9 mouse cellular contexts compared by ENCODE assay signal in genomic region chr7:132213460-132213859, GRCm38 (mm10). TPM values are rescaled to one million over a fixed set of nuclear protein-coding genes. Genes with fewer than 3 reads are reported as not detected.
DNase-seq lines count a peak whose midpoint lies in the region; ATAC-seq and TF ChIP-seq lines count a peak whose summit lies in the region.
"Had no signal": no experiment of that assay in that cellular context is flagged by ENCODE, and none has a peak within 500 bp of the region (broad histone marks: within the 10 kb centered on the region; RNA-seq: fewer than 3 reads in every experiment).

No protein-coding gene starts in this region.

- no peak overlapping the region for H3K4me3 ChIP-seq in thymus, adult 2 months (ENCODE audit: control insufficient read depth, insufficient read depth, low read length)
- H3K4me3 ChIP-seq in forebrain, embryonic 15.5 days: no peak overlapping the region
- H3K4me3 ChIP-seq in hindbrain, postnatal 0 days (ENCODE audit: low read length): no peak overlapping the region
- H3K4me3 ChIP-seq: erythroblast, embryonic 14.5 days had no signal

- DNase-seq in thymus, adult 2 months: peak; percentile 22
- no peak for DNase-seq in thymus, postnatal 14 days
- peak; percentile 88 for DNase-seq in brain, embryonic 14.5 days (ENCODE audit: low read depth)
- peak; percentile 87 for DNase-seq in hindbrain, postnatal 0 days (ENCODE audit: low spot score)
- peak; percentile 79 to 80 for DNase-seq in left cerebral cortex, postnatal 36 days (ENCODE audit: low spot score in 2 of 2)
- DNase-seq in ovary, postnatal 36 days (ENCODE audit: low spot score): peak; percentile 61

- ATAC-seq in forebrain, embryonic 15.5 days (replicated peaks): peak; percentile 62; the same call in 1 of the 2 replicates
- peak; percentile 54; the same call in 1 of the 2 replicates for ATAC-seq in hindbrain, postnatal 0 days
- no peak for ATAC-seq in monocyte, adult 5-6 weeks (replicated peaks; ENCODE audit: insufficient number of reproducible peaks, low FRiP score, low TSS enrichment, poor library complexity, severe bottlenecking)

- H3K36me3 ChIP-seq in thymus, adult 2 months (ENCODE audit: control insufficient read depth, insufficient read depth, low read length): no peaks in the 10 kb centered on the region
- H3K36me3 ChIP-seq in forebrain, embryonic 15.5 days: no peaks in the 10 kb centered on the region
- H3K36me3 ChIP-seq in hindbrain, postnatal 0 days (ENCODE audit: insufficient read depth, low read length): no peaks in the 10 kb centered on the region

- H3K9me3 ChIP-seq in forebrain, embryonic 15.5 days: no peaks in the 10 kb centered on the region
- H3K9me3 ChIP-seq in hindbrain, postnatal 0 days (ENCODE audit: low read length): no peaks in the 10 kb centered on the region

- no peak overlapping the region for H3K4me2 ChIP-seq in forebrain, embryonic 15.5 days (replicated peaks)
- no peak overlapping the region for H3K4me2 ChIP-seq in hindbrain, postnatal 0 days (ENCODE audit: low read depth, low read length)

- no peak for TF ChIP-seq POLR2A in thymus, adult 2 months (IDR thresholded peaks at IDR 0.05; ENCODE audit: control insufficient read depth, extremely low read depth, insufficient read depth, low read length, poor library complexity)
- no peak for TF ChIP-seq POLR2A in brain, embryonic 14.5 days (IDR thresholded peaks at IDR 0.05; ENCODE audit: borderline replicate concordance, extremely low read depth, insufficient read depth, insufficient read length, poor library complexity, severe bottlenecking)

- no peak overlapping the region for H3K9ac ChIP-seq in forebrain, embryonic 15.5 days (replicated peaks)
- no peak overlapping the region for H3K9ac ChIP-seq in hindbrain, postnatal 0 days (replicated peaks; ENCODE audit: low read length)

- H3K27me3 ChIP-seq in thymus, adult 2 months (ENCODE audit: control insufficient read depth, insufficient read depth, low read length): no peaks in the 10 kb centered on the region
- no peaks in the 10 kb centered on the region for H3K27me3 ChIP-seq in forebrain, embryonic 15.5 days
- no peaks in the 10 kb centered on the region for H3K27me3 ChIP-seq in hindbrain, postnatal 0 days (ENCODE audit: insufficient read depth, low read length)

- H3K27ac ChIP-seq in thymus, adult 2 months (ENCODE audit: control insufficient read depth, insufficient read depth, low read length): no peak overlapping the region
- H3K27ac ChIP-seq in forebrain, embryonic 15.5 days (replicated peaks): peak overlapping the region; percentile 55; the same call in 1 of the 2 replicates
- no peak overlapping the region for H3K27ac ChIP-seq in hindbrain, postnatal 0 days

- peak; percentile 70; the same call in 1 of the 2 replicates for TF ChIP-seq CTCF in thymus, adult 2 months (IDR thresholded peaks at IDR 0.05; ENCODE audit: borderline replicate concordance, control insufficient read depth, extremely low read depth, insufficient read depth, low read length, poor library complexity)
- peak; percentile 96 for TF ChIP-seq CTCF in brain, embryonic 14.5 days (IDR thresholded peaks at IDR 0.05; ENCODE audit: borderline replicate concordance, extremely low read depth, insufficient read depth, insufficient read length)
- TF ChIP-seq CTCF in hindbrain, postnatal 0 days (IDR thresholded peaks at IDR 0.05; ENCODE audit: low read depth): peak; percentile 95

- WGBS in thymus, adult 2 months: 27% methylated on average over 8 of the region's 8 CpGs
- 5% methylated on average over 8 of the region's 8 CpGs for WGBS in forebrain, embryonic 15.5 days
- 3% methylated on average over 8 of the region's 8 CpGs for WGBS in hindbrain, postnatal 0 days

- no peaks in the 10 kb centered on the region for H3K4me1 ChIP-seq in thymus, adult 2 months (replicated peaks; ENCODE audit: control insufficient read depth, insufficient read depth, low read length)
- H3K4me1 ChIP-seq in forebrain, embryonic 15.5 days: peaks cover 48% of the 10 kb centered on the region
- H3K4me1 ChIP-seq in hindbrain, postnatal 0 days (ENCODE audit: insufficient read depth, low read length): peaks cover 3% of the 10 kb centered on the region; the same call in 1 of the 2 replicates

- intact Hi-C loops in left cerebral cortex, postnatal 36 days (cut with DNase I): loop anchor here (1.0 to 10.0 kb wide), 3 partner anchors 56 to 789 kb away; no protein-coding TSS in a partner anchor

RNA-seq across cellular contexts. Expression of gene Cpxm2, which starts 58.9 kb away (rescaled TPM):
- 3.6 and 4.9 TPM in 2 replicates for polyA plus RNA-seq in thymus, adult 2 months (2012; rRNA removed)
- 1.4 and 3.1 TPM in 2 replicates for polyA plus RNA-seq in brain, embryonic 14.5 days (2012; rRNA removed)
- polyA plus RNA-seq in forebrain, embryonic 15.5 days (2015; fragmentation: Nextera tagmentation; extraction: Ambion mirVana): 2.6 and 3.1 TPM in 2 replicates
- 2.3 and 3.3 TPM in 2 replicates for total RNA-seq in hindbrain, postnatal 0 days (2014; rRNA removed)
- polyA plus RNA-seq in hindbrain, postnatal 0 days (2015; fragmentation: Nextera tagmentation; extraction: Ambion mirVana): 2.5 and 3.4 TPM in 2 replicates
- 1 to 10 TPM; 2.8 to 5.6 TPM for total RNA-seq in left cerebral cortex, postnatal 36 days (2021)
- total RNA-seq in monocyte, adult 5-6 weeks (2017): not detected in 3 replicates
- polyA plus RNA-seq: erythroblast, embryonic 14.5 days had no signal
